16 mouse cellular contexts compared by ENCODE assay signal in the genomic region with DNA sequence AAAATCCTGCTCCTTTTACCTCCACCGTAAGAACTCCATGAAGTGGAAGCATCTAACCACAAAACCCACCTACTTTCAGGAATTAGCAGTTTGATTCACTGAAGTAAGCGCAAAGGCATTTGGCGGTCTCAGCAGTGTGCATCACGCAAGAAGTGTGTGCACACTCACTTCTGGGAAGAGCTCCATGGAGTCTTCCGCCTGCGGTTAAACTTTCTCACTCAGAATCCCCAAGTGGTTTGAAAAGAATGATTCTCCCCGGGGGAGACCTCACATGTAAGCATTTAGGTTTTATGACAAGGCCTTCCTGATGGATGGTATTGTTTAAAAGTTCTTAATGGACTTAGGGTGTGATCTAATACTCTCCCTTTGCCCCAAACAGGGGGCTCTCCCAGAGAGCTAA.
DNase-seq lines count a peak whose midpoint lies in the region; ATAC-seq and TF ChIP-seq lines count a peak whose summit lies in the region.
"Had no signal": no experiment of that assay in that cellular context is flagged by ENCODE, and none has a peak within 500 bp of the region (broad histone marks: within the 10 kb centered on the region; RNA-seq: fewer than 3 reads in every experiment).

No protein-coding gene starts in this region.

- H3K9me3 ChIP-seq in heart, embryonic 10.5 days: no peaks in the 10 kb centered on the region
- H3K9me3 ChIP-seq in lung, embryonic 16.5 days (ENCODE audit: control insufficient read depth, low read length): no peaks in the 10 kb centered on the region
- no peaks in the 10 kb centered on the region for H3K9me3 ChIP-seq in stomach, postnatal 0 days (ENCODE audit: control insufficient read depth, low read length)
- H3K9me3 ChIP-seq: liver, embryonic 15.5 days; neural tube, embryonic 15.5 days had no signal

- no peak for ATAC-seq in lung, embryonic 16.5 days (ENCODE audit: low read depth)
- ATAC-seq in stomach, postnatal 0 days (ENCODE audit: low FRiP score, low TSS enrichment): 0 out of 2 replicates have a peak, but pooled peaks have one; percentile 39
- ATAC-seq: inflammation-experienced regulatory T-cells, adult 6 months; midbrain, embryonic 16.5 days had no signal

- H3K9ac ChIP-seq in heart, adult 2 months (ENCODE audit: low read depth, low read length): no peak overlapping the region
- no peak overlapping the region for H3K9ac ChIP-seq in lung, embryonic 16.5 days (ENCODE audit: low read length)
- H3K9ac ChIP-seq in stomach, postnatal 0 days (ENCODE audit: low read length): no peak overlapping the region
- H3K9ac ChIP-seq: liver, embryonic 15.5 days; neural tube, embryonic 15.5 days had no signal

- no peaks in the 10 kb centered on the region for H3K27me3 ChIP-seq in heart, embryonic 10.5 days (ENCODE audit: insufficient read depth, poor library complexity, severe bottlenecking)
- no peaks in the 10 kb centered on the region for H3K27me3 ChIP-seq in heart, adult 2 months (ENCODE audit: control insufficient read depth, insufficient read depth, low read length)
- no peaks in the 10 kb centered on the region for H3K27me3 ChIP-seq in lung, embryonic 16.5 days (ENCODE audit: control insufficient read depth, insufficient read depth, low read depth, low read length)
- H3K27me3 ChIP-seq in stomach, postnatal 0 days (ENCODE audit: control insufficient read depth, insufficient read depth, low read length): no peaks in the 10 kb centered on the region
- H3K27me3 ChIP-seq: liver, embryonic 15.5 days; neural tube, embryonic 15.5 days had no signal

- no peak for TF ChIP-seq CTCF in heart, adult 2 months (IDR thresholded peaks at IDR 0.05)
- TF ChIP-seq CTCF in stomach, postnatal 0 days (IDR thresholded peaks at IDR 0.05; ENCODE audit: low read depth): no peak

- peaks cover 68% of the 10 kb centered on the region for H3K4me1 ChIP-seq in heart, embryonic 10.5 days
- peaks cover 18% of the 10 kb centered on the region for H3K4me1 ChIP-seq in heart, adult 2 months (ENCODE audit: control insufficient read depth, insufficient read depth, low read length)
- H3K4me1 ChIP-seq in lung, embryonic 16.5 days (replicated peaks; ENCODE audit: control insufficient read depth, insufficient read depth, low read length): peaks cover 32% of the 10 kb centered on the region
- H3K4me1 ChIP-seq in stomach, postnatal 0 days (replicated peaks; ENCODE audit: control insufficient read depth, insufficient read depth): peaks cover 6% of the 10 kb centered on the region

- H3K79me2 ChIP-seq in heart, adult 2 months (replicated peaks; ENCODE audit: control insufficient read depth, insufficient read depth, low read length): no peaks in the 10 kb centered on the region; the same call in 1 of the 2 replicates

- H3K4me3 ChIP-seq in heart, embryonic 10.5 days: no peak overlapping the region
- H3K4me3 ChIP-seq in heart, adult 2 months: no peak overlapping the region
- no peak overlapping the region for H3K4me3 ChIP-seq in lung, embryonic 16.5 days (ENCODE audit: low read length)
- H3K4me3 ChIP-seq in stomach, postnatal 0 days (ENCODE audit: low read depth, low read length): no peak overlapping the region
- H3K4me3 ChIP-seq: liver, embryonic 15.5 days; neural tube, embryonic 15.5 days had no signal

- TF ChIP-seq POLR2A in heart, adult 2 months (IDR thresholded peaks at IDR 0.05; ENCODE audit: insufficient read depth, low read depth, low read length): no peak

- H3K4me2 ChIP-seq in lung, embryonic 16.5 days (ENCODE audit: low read depth, low read length): no peak overlapping the region
- no peak overlapping the region for H3K4me2 ChIP-seq in stomach, postnatal 0 days (replicated peaks; ENCODE audit: low read depth)
- H3K4me2 ChIP-seq: liver, embryonic 15.5 days; neural tube, embryonic 15.5 days had no signal

- intact Hi-C loops in heart, adult 2 months (cut with DNase I): loop anchor here (5.0 kb wide), 1 partner anchor 163 kb away; a partner anchor contains a TSS

- H3K27ac ChIP-seq in heart, embryonic 10.5 days: 0 out of 2 replicates have a peak overlapping the region, but pooled peaks have one; percentile 62
- H3K27ac ChIP-seq in heart, adult 2 months: no peak overlapping the region
- H3K27ac ChIP-seq in lung, embryonic 16.5 days (ENCODE audit: low read length): peak overlapping the region; percentile 49
- peak overlapping the region; percentile 53 for H3K27ac ChIP-seq in stomach, postnatal 0 days (replicated peaks)
- H3K27ac ChIP-seq: liver, embryonic 15.5 days; neural tube, embryonic 15.5 days had no signal

- DNase-seq in heart, embryonic 10.5 days (ENCODE audit: low spot score): no peak
- no peak for DNase-seq in heart, adult 2 months
- DNase-seq in lung, postnatal 25 days (ENCODE audit: low spot score): no peak
- peak; percentile 86 for DNase-seq in fibroblast of lung, adult 2 months (ENCODE audit: low read depth)
- no peak for DNase-seq in stomach, postnatal 0 days (ENCODE audit: low spot score)
- no peak for DNase-seq in urinary bladder, postnatal 25 days (ENCODE audit: low spot score)
- no peak for DNase-seq in frontal cortex, postnatal 25 days (ENCODE audit: low spot score in 2 of 2)
- DNase-seq: adrenal gland, postnatal 36 days; cerebellum, adult 9-10 months; heart, postnatal 10 days; layer of hippocampus, postnatal 36 days had no signal

- TF ChIP-seq EP300 in heart, adult 2 months (IDR thresholded peaks at IDR 0.05; ENCODE audit: insufficient read depth, low read depth, low read length): no peak
- TF ChIP-seq EP300 in stomach, postnatal 0 days (optimal IDR thresholded peaks at IDR 0.05): no peak

- H3K36me3 ChIP-seq in heart, embryonic 10.5 days: peaks cover 11% of the 10 kb centered on the region
- H3K36me3 ChIP-seq in heart, adult 2 months (ENCODE audit: control insufficient read depth, insufficient read depth, low read length): peaks cover 24% of the 10 kb centered on the region
- peaks cover 3% of the 10 kb centered on the region for H3K36me3 ChIP-seq in lung, embryonic 16.5 days (ENCODE audit: control insufficient read depth, insufficient read depth, low read length)
- H3K36me3 ChIP-seq in stomach, postnatal 0 days (ENCODE audit: control insufficient read depth, insufficient read depth, low read length): peaks cover 9% of the 10 kb centered on the region
- H3K36me3 ChIP-seq: liver, embryonic 15.5 days had no signal

- 86% methylated on average over 7 of the region's 7 CpGs for WGBS in heart, embryonic 10.5 days
- 75% methylated on average over 7 of the region's 7 CpGs for WGBS in heart, adult 2 months
- 39% methylated on average over 7 of the region's 7 CpGs for WGBS in lung, embryonic 16.5 days
- 33% methylated on average over 7 of the region's 7 CpGs for WGBS in stomach, postnatal 0 days
